Mouse (Mus musculus) cortical plate, adult 2 months (tissue): ENCODE measurements around the gene Ephb2.

ENCODE experiments used
- CTCF ChIP-seq: fragments of 200-500 bp; IDR thresholded peaks from 2 replicates; pipeline ENCODE4 v1.5.1; 2011; ENCODE audit warnings: mild to moderate bottlenecking, control low read depth, low read length; ENCODE audit not compliant: insufficient read depth; ENCODE audit errors: extremely low read depth
- POLR2A ChIP-seq: fragments of 200-500 bp; IDR thresholded peaks from 2 replicates; pipeline ENCODE4 v1.6.1; 2011; ENCODE audit warnings: mild to moderate bottlenecking, low read length, control low read depth; ENCODE audit not compliant: insufficient read depth; ENCODE audit errors: extremely low read depth

GRCm38 (mm10) chr4:136741840-136742239, 93.9 kb downstream of the Ephb2 start:
- TF ChIP-seq POLR2A = no peak
- no peak for TF ChIP-seq CTCF
